Mouse (Mus musculus) left cerebral cortex, postnatal 10 days (tissue): ENCODE results near the gene Gm43738. TPM values are rescaled to one million over a fixed set of nuclear protein-coding genes. Genes with fewer than 3 reads are reported as not detected.
"Not testable (repeated sequence)": the region's sequence is repeated elsewhere in the genome, so short reads cannot be mapped to it uniquely, and the experiment has no call there.

Experiments
- DNase-seq, 2 experiments: peaks; one replicate each; pipeline ENCODE4 v3.0.0; 2021 to 2022; ENCODE audit warnings: low spot score in 2 of 2, mixed read lengths in 1 of 2; ENCODE audit errors: extremely low spot score in 1 of 2
- intact Hi-C: fragments of 180-260 bp; cut with DNase I; formaldehyde crosslinking; loops from one replicate; pipeline ENCODE4 v1.15.1; 2025
- total RNA-seq, 2 experiments: library from RNA; stranded (reverse); gene quantifications; 2 replicates each; pipeline ENCODE4 v1.2.3; 2021

The Gm43738 gene
- total RNA-seq, 2 experiments from 2014 or later = 0.19 TPM; not detected in 1

- intact Hi-C loops = no loop called here
- DNase-seq = no peak
These were observed 6.0 kb upstream of the Gm43738 start for GRCm38 (mm10) chr3:89106881-89107280.

- DNase-seq = no peak
- intact Hi-C loops = no loop called here
These were observed 2.3 kb upstream of the Gm43738 start for GRCm38 (mm10) chr3:89103291-89103595.

GRCm38 (mm10) chr3:89102495-89103290, 1.8 kb upstream of the Gm43738 start:
- intact Hi-C loops = no loop called here
- DNase-seq = no peak

- peak; percentile 97 to 99 for DNase-seq
- intact Hi-C loops = no loop called here
These were observed 1.1 kb upstream of the Gm43738 start, which contains the start of gene Fdps for GRCm38 (mm10) chr3:89101812-89102494. Gene Fdps, minus strand, starts transcription at chr3:89101959.

GRCm38 (mm10) chr3:89101459-89101811, 536 bp upstream of the Gm43738 start:
- DNase-seq = peak in 1 of 2 experiments; percentile 65
- intact Hi-C loops = no loop called here

GRCm38 (mm10) chr3:89094021-89094420, 6.9 kb downstream of the Gm43738 start:
- intact Hi-C loops = no loop called here
- no peak for DNase-seq

GRCm38 (mm10) chr3:89093175-89093574, 7.7 kb downstream of the Gm43738 start, which contains the start of gene Rusc1:
Gene Rusc1, minus strand, starts transcription at chr3:89093311.
- DNase-seq = peak; percentile 92 to 94
- intact Hi-C loops = no loop called here

GRCm38 (mm10) chr3:89092509-89093090, 8.3 kb downstream of the Gm43738 start:
- no peak for DNase-seq
- intact Hi-C loops = no loop called here

- intact Hi-C loops = loop anchor here (2.0 kb wide), 1 partner anchor 67 kb away; no protein-coding TSS in a partner anchor
- no peak for DNase-seq
These were observed 8.9 kb downstream of the Gm43738 start for GRCm38 (mm10) chr3:89091811-89092508.

GRCm38 (mm10) chr3:89090694-89091655, 9.9 kb downstream of the Gm43738 start:
- intact Hi-C loops = loop anchor here (2.0 kb wide), 1 partner anchor 68 kb away; no protein-coding TSS in a partner anchor
- peak; percentile 71 to 88 for DNase-seq

- DNase-seq = peak; percentile 86 to 88
- intact Hi-C loops = loop anchor here (2.0 kb wide), 1 partner anchor 69 kb away; no protein-coding TSS in a partner anchor
These were observed 10.9 kb downstream of the Gm43738 start for GRCm38 (mm10) chr3:89089882-89090591.

- no peak for DNase-seq
- intact Hi-C loops = no loop called here
These were observed 11.9 kb downstream of the Gm43738 start for GRCm38 (mm10) chr3:89088974-89089373.

GRCm38 (mm10) chr3:89087338-89088110, 13.4 kb downstream of the Gm43738 start:
- intact Hi-C loops = no loop called here

GRCm38 (mm10) chr3:89084654-89085190, 16.2 kb downstream of the Gm43738 start:
- intact Hi-C loops = no loop called here
- no peak for DNase-seq

More at GRCm38 (mm10) chr3:89087338-89088110, 13.4 kb downstream of the Gm43738 start:
- peak; percentile 67 to 88 for DNase-seq

GRCm38 (mm10) chr3:89084133-89084532, 16.8 kb downstream of the Gm43738 start:
- no peak for DNase-seq
- intact Hi-C loops = no loop called here

- DNase-seq, intact Hi-C loops: not testable (repeated sequence)
These were observed 18.6 kb downstream of the Gm43738 start for GRCm38 (mm10) chr3:89082287-89082686.
